Mouse (Mus musculus) cerebellum, adult 2 months (tissue): ENCODE measurements at regions not wholly inside any gene's neighbourhood (a gene's known extent, or its start where the extent isn't known, plus 50 kb on each side); places are given as distances from the start of the nearest gene placed in this dataset.

Source experiments
- CTCF ChIP-seq: fragments of 200-500 bp; IDR thresholded peaks from 2 replicates; pipeline ENCODE4 v1.5.1; 2011; ENCODE audit warnings: low read depth, mild to moderate bottlenecking, control low read depth, low read length, moderate library complexity, borderline replicate concordance; ENCODE audit not compliant: insufficient read depth
- POLR2A ChIP-seq: fragments of 200-500 bp; IDR thresholded peaks from 2 replicates; pipeline ENCODE4 v1.6.1; 2011; ENCODE audit warnings: low read length, control low read depth, borderline replicate concordance; ENCODE audit not compliant: insufficient read depth

DNA sequence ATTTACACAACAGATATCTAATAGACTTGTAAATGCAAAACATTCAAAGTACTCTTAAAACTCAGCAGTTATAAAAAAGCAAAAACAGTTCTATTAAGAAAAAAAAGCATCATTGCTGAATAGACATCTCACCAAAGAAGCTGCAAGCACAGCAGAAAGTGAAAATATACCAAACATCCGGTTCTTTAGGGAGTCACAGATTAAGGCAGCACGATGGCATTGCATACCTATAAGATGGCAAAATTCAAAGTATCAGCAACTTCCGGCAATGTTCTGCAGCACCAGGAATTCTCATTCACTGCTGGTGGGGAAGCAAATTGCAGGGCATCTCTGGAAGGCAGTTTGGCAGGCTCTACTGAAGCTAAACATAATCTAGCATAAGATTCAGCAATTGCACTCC, 882.6 kb downstream of the Car8 start:
- TF ChIP-seq CTCF (no peak), POLR2A (no peak)
